Mouse (Mus musculus): Measurements from ENCODE around the gene Wdr76. TPM values are rescaled to one million over a fixed set of nuclear protein-coding genes. Genes with fewer than 3 reads are reported as not detected.
"Not testable (repeated sequence)": the region's sequence is repeated elsewhere in the genome, so short reads cannot be mapped to it uniquely, and the experiment has no call there.

Gene Wdr76
- polyA plus RNA-seq (2015; fragmentation: Nextera tagmentation; extraction: Ambion mirVana): 6.4 and 7.9 TPM in 2 replicates

GRCm38 (mm10) chr2:121505942-121506882, at the start of gene Wdr76, which contains the start of gene Mfap1a:
TSS of gene Wdr76 (plus strand) at chr2:121506723.
TSS of gene Mfap1a (minus strand) at chr2:121506665.
- H3K4me3 ChIP-seq (replicated peaks): peak within 1 kb of the TSS; percentile 61
- peaks cover 21% of the 10 kb centered on the region for H3K4me1 ChIP-seq (replicated peaks)
- ATAC-seq: peak; percentile 94
- H3K9ac ChIP-seq (replicated peaks): peak within 1 kb of the TSS; percentile 70
- H3K27me3 ChIP-seq, H3K9me3 ChIP-seq, H3K36me3 ChIP-seq: not testable (repeated sequence)
- peak within 1 kb of the TSS; percentile 51; the same call in 1 of the 2 replicates for H3K27ac ChIP-seq
- H3K4me2 ChIP-seq (replicated peaks): peak within 1 kb of the TSS; percentile 64
- WGBS: 4% methylated on average over 42 of the region's 42 CpGs

- WGBS: 63% methylated on average over 2 of the region's 2 CpGs
- H3K9ac ChIP-seq (replicated peaks): no peak overlapping the region
Measured at GRCm38 (mm10) chr2:121460071-121460470, 46.5 kb upstream of the Wdr76 start.

GRCm38 (mm10) chr2:121468982-121469381, 37.5 kb upstream of the Wdr76 start:
- not testable (repeated sequence) for H3K4me2 ChIP-seq (replicated peaks); H3K9ac ChIP-seq (replicated peaks); H3K27me3 ChIP-seq; H3K9me3 ChIP-seq; H3K4me1 ChIP-seq (replicated peaks); H3K27ac ChIP-seq; ATAC-seq; H3K4me3 ChIP-seq (replicated peaks)
- 93% methylated on average over 2 of the region's 6 CpGs for WGBS
- peaks cover 10% of the 10 kb centered on the region; the same call in 1 of the 2 replicates for H3K36me3 ChIP-seq

More at GRCm38 (mm10) chr2:121460071-121460470, 46.5 kb upstream of the Wdr76 start:
- H3K9me3 ChIP-seq: no peaks in the 10 kb centered on the region
- H3K4me1 ChIP-seq (replicated peaks): peaks cover 17% of the 10 kb centered on the region
- H3K27ac ChIP-seq: no peak overlapping the region
- H3K36me3 ChIP-seq: peaks cover 25% of the 10 kb centered on the region
- no peak for ATAC-seq
- no peak overlapping the region for H3K4me3 ChIP-seq (replicated peaks)
- H3K4me2 ChIP-seq (replicated peaks): no peak overlapping the region
- no peaks in the 10 kb centered on the region for H3K27me3 ChIP-seq

DNA sequence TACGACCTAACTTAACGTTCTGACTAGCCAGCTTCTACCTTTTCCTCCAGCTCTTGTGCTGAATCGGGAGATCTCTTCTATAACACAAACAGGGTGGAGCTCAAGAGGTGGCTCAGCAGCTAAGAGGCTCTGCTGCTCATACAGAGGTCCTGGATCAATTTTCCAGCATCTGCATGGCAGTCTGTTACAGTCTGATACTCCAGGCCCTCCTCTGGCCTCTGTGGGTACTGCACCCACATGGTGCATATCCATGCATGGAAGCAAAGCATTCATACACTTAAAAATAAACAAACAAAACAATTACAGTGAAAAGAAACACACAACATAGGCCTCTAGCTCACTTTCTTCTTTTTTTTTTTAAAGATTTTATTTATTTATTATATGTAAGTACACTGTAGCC, 33.7 kb upstream of the Wdr76 start:
- H3K4me1 ChIP-seq (replicated peaks); H3K27me3 ChIP-seq; ATAC-seq; H3K27ac ChIP-seq; H3K9me3 ChIP-seq; H3K4me3 ChIP-seq (replicated peaks); H3K9ac ChIP-seq (replicated peaks): not testable (repeated sequence)
- Histone ChIP-seq H3K36me3 (peaks cover 10% of the 10 kb centered on the region; the same call in 1 of the 2 replicates), H3K4me2 (replicated peaks) (peak overlapping the region; percentile 82; the same call in 1 of the 2 replicates)
- WGBS: 96% methylated on average over 3 of the region's 3 CpGs

DNA sequence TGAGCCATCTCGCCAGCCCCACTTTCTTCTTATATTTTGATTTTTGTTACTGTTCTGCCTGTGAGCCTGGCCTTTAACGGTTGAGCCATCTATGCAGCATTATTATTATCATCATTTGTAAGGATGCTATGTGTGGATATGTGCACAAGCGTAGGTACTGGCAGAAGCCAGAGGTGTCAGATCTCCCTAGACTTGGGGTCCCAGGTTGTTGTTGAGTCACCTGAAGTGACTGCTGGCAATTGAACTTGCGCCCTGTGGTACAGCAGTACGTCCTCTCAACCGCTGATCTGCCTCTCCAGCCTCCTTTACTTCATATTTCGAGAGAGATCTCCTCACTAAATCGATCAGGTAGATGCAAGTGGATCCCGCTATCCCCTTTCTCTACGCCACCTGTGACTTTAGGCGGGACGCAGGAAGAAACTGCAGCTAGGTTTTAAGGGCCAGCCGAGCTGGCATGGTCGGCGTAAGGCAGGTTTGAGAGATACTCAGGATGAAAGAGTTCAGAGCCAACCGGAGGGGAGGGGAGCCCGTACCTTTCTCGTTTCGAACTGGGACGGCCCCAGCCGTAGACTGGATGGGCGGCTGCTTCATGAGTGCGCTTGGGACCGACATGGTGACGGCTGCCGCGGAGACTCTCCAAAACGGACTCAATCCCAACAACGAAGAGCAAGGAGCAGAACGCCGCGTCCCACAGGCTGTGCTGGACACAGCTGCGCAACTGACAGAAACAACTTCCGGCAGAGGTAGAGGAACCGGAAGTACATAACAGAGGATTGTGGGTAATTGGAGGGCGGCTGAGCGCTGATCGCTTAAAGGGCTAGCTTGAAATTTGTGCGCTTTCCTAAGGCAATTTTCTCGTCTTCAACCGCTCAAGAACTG, 33.0 kb upstream of the Wdr76 start, which contains the start of gene Mfap1b:
TSS of gene Mfap1b (minus strand) at position 767 of the 879 bp plus-strand sequence.
- Histone ChIP-seq H3K36me3 (peaks cover 10% of the 10 kb centered on the region; the same call in 1 of the 2 replicates), H3K4me2 (replicated peaks) (peak within 1 kb of the TSS; percentile 82), H3K27ac (peak within 1 kb of the TSS; percentile 62), H3K9ac (replicated peaks) (peak within 1 kb of the TSS; percentile 76), H3K4me3 (replicated peaks) (peak within 1 kb of the TSS; percentile 62)
- WGBS: 5% methylated on average over 41 of the region's 41 CpGs
- H3K27me3 ChIP-seq; H3K4me1 ChIP-seq (replicated peaks); H3K9me3 ChIP-seq: not testable (repeated sequence)
- ATAC-seq: peak; percentile 97

GRCm38 (mm10) chr2:121474180-121474535, 32.4 kb upstream of the Wdr76 start:
- Histone ChIP-seq H3K4me1 (replicated peaks) (peaks cover 4% of the 10 kb centered on the region; the same call in 1 of the 2 replicates), H3K36me3 (peaks cover 10% of the 10 kb centered on the region; the same call in 1 of the 2 replicates), H3K4me3 (replicated peaks) (peak overlapping the region; percentile 62), H3K9me3 (no peaks in the 10 kb centered on the region), H3K4me2 (replicated peaks) (peak overlapping the region; percentile 82), H3K27ac (peak overlapping the region; percentile 62), H3K27me3 (no peaks in the 10 kb centered on the region), H3K9ac (replicated peaks) (peak overlapping the region; percentile 76; the same call in 1 of the 2 replicates)
- 34% methylated on average over 8 of the region's 8 CpGs for WGBS
- no peak; the same call in 1 of the 2 replicates for ATAC-seq

DNA sequence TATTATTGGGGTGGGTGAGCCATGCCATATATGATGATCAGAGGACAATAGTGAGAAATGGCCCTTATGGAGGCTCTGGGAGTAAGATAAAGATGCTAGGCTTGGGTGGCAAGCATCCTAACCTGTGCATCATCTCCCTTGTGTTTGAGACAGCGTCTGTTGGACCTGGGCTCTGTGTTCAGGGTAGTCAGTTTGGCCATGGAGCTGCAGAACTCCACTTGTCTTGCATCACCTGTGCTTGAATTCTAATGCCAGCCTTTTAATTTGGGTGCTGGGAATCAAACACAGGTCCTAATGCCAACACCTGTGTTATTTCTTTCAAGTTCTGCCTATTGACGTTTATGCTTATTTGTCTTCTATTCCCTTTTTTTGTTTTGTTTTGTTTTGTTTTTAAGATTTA, 31.2 kb upstream of the Wdr76 start:
- H3K9ac ChIP-seq (replicated peaks); H3K27me3 ChIP-seq; H3K36me3 ChIP-seq; H3K4me1 ChIP-seq (replicated peaks); ATAC-seq; H3K4me2 ChIP-seq (replicated peaks); H3K27ac ChIP-seq; H3K9me3 ChIP-seq; H3K4me3 ChIP-seq (replicated peaks): not testable (repeated sequence)
- WGBS: 95% methylated on average over 2 of the region's 2 CpGs

DNA sequence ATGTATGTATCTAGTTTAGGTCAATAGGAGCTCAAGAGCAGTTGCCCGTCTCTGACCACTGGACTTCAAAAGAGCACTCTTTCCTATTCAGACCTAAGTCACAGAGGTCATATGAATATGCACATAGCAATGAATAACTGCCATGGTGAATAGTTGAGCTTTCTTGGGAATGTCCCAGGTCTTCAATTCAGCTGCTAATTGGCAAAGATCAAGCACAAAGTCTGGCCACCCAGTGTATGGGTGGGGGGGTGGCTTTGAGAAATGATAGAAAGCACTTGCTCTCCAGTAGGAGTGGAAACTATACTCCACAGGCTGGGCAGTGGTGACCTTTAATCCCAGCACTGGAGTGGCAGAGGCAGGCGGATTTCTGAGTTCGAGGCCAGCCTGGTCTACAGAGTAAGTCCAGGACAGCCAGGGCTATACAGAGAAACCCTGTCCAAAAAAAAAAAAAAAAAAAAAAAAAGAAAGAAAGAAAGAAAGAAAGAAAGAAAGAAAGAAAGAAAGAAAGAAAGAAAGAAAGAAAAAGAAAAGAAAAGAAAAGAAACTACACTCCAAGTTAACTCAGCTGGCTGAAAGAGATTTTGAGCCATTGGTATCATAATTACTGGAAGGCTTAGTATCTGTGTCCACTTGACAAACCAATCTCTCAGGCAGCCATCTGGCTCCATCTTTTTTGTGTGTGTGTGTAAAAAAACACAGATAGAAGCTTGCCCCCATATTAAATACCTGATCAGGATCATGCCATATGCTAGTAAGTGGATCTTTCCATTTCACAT, 28.8 kb upstream of the Wdr76 start:
- no peaks in the 10 kb centered on the region for H3K36me3 ChIP-seq
- H3K9me3 ChIP-seq: no peaks in the 10 kb centered on the region
- H3K4me2 ChIP-seq (replicated peaks): no peak overlapping the region
- 0 out of 2 replicates have a peak, but pooled peaks cover 4% of the 10 kb centered on the region for H3K4me1 ChIP-seq (replicated peaks)
- no peak overlapping the region for H3K4me3 ChIP-seq (replicated peaks)
- no peaks in the 10 kb centered on the region for H3K27me3 ChIP-seq
- WGBS: 79% methylated on average over 3 of the region's 3 CpGs
- H3K27ac ChIP-seq: no peak overlapping the region
- ATAC-seq: no peak
- H3K9ac ChIP-seq (replicated peaks): no peak overlapping the region

DNA sequence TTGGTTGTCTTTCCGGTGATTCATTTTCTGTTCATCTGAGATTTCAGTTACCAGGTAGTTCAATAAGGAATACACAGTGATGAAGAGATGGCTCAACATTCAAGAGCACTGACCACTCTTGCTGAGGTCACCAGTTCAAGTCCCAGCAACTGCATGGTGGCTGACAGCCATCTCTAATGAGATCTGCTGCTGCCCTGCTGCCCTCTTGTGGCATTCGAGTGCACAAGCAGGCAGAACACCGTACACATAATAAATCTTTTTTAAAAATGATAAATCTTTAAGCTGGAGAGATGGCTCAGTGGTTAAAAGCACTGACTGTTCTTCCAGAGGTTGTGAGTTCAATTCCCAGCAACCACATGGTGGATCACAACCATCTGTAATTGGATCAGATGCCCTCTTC, 26.0 kb upstream of the Wdr76 start:
- Histone ChIP-seq H3K27me3 (no peaks in the 10 kb centered on the region), H3K9ac (replicated peaks) (no peak overlapping the region), H3K4me3 (replicated peaks) (no peak overlapping the region), H3K4me2 (replicated peaks) (no peak overlapping the region), H3K9me3 (no peaks in the 10 kb centered on the region), H3K27ac (no peak overlapping the region), H3K4me1 (replicated peaks) (peaks cover 5% of the 10 kb centered on the region; the same call in 1 of the 2 replicates), H3K36me3 (no peaks in the 10 kb centered on the region)
- 62% methylated on average over 3 of the region's 3 CpGs for WGBS
- ATAC-seq: no peak

DNA sequence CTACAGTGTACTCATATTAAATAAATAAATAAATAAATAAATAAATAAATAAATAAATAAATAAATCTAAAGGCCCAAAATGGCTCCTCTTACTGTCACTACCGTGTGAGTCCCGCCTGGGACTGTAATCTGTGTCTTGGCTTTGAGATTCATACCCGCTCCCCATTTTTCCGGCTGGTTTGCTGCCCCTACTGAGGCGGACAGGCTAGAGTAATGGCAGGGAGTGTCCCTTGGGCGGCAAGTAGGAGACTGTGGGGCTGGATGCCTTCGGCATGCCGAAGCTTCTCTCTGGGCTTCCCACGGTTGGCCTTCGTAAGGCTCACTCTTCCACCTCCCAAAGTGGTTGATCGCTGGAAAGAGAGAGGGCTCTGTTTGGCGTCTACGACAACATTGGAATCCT, 25.6 kb upstream of the Wdr76 start:
- not testable (repeated sequence) for H3K9ac ChIP-seq (replicated peaks); H3K27ac ChIP-seq; ATAC-seq; H3K4me3 ChIP-seq (replicated peaks); H3K4me2 ChIP-seq (replicated peaks); H3K27me3 ChIP-seq; H3K9me3 ChIP-seq; H3K4me1 ChIP-seq (replicated peaks); H3K36me3 ChIP-seq
- WGBS: 88% methylated on average over 13 of the region's 13 CpGs

- 44% methylated on average over 8 of the region's 8 CpGs for WGBS
- Histone ChIP-seq H3K4me2 (replicated peaks) (no peak overlapping the region), H3K36me3 (no peaks in the 10 kb centered on the region), H3K4me3 (replicated peaks) (no peak overlapping the region), H3K9ac (replicated peaks) (no peak overlapping the region; the same call in 1 of the 2 replicates), H3K4me1 (replicated peaks) (peaks cover 5% of the 10 kb centered on the region; the same call in 1 of the 2 replicates), H3K9me3 (no peaks in the 10 kb centered on the region), H3K27me3 (no peaks in the 10 kb centered on the region), H3K27ac (peak overlapping the region; percentile 35)
- ATAC-seq: peak; percentile 40; the same call in 1 of the 2 replicates
Measured at GRCm38 (mm10) chr2:121483576-121483975, 22.9 kb upstream of the Wdr76 start.

All from midbrain, embryonic 13.5 days (tissue).